In genomic region chr9:21146722-21147121, GRCm38 (mm10) we compare ENCODE assay signal across 8 mouse cellular contexts. TPM values are rescaled to one million over a fixed set of nuclear protein-coding genes. Genes with fewer than 3 reads are reported as not detected.
DNase-seq lines count a peak whose midpoint lies in the region; ATAC-seq and TF ChIP-seq lines count a peak whose summit lies in the region.

No protein-coding gene starts in this region.

- no peaks in the 10 kb centered on the region for H3K27me3 ChIP-seq in kidney, adult 2 months (replicated peaks; ENCODE audit: control insufficient read depth, insufficient read depth, low read length)
- no peaks in the 10 kb centered on the region for H3K27me3 ChIP-seq in liver, embryonic 13.5 days
- no peaks in the 10 kb centered on the region for H3K27me3 ChIP-seq in thymus, adult 2 months (ENCODE audit: control insufficient read depth, insufficient read depth, low read length)

- DNase-seq in kidney, adult 2 months = peak; percentile 51
- DNase-seq in kidney, adult 18-20 months = no peak
- peak; percentile 49 to 50 for DNase-seq in heart, postnatal 10 days
- no peak for DNase-seq in liver, embryonic 13.5 days
- DNase-seq in thymus, adult 2 months = peak; percentile 53
- DNase-seq in gastrocnemius, postnatal 36 days = no peak
- no peak for DNase-seq in frontal cortex, adult 2 months (ENCODE audit: extremely low spot score in 1 of 2, low spot score in 1 of 2)

- peak overlapping the region; percentile 85 for H3K4me2 ChIP-seq in liver, embryonic 13.5 days

- H3K4me3 ChIP-seq in kidney, adult 2 months (ENCODE audit: insufficient read depth, low read depth, low read length) = no peak overlapping the region
- peak overlapping the region; percentile 32 for H3K4me3 ChIP-seq in liver, embryonic 13.5 days (replicated peaks)
- H3K4me3 ChIP-seq in thymus, adult 2 months (ENCODE audit: control insufficient read depth, insufficient read depth, low read length) = peak overlapping the region; percentile 7; the same call in 1 of the 2 replicates

- no peak for TF ChIP-seq POLR2A in kidney, adult 2 months (IDR thresholded peaks at IDR 0.05; ENCODE audit: low read depth, low read length)
- no peak for TF ChIP-seq POLR2A in thymus, adult 2 months (IDR thresholded peaks at IDR 0.05; ENCODE audit: control insufficient read depth, extremely low read depth, insufficient read depth, low read length, poor library complexity)

- TF ChIP-seq CTCF in kidney, adult 2 months (conservative IDR thresholded peaks at IDR 0.05; ENCODE audit: insufficient read depth, insufficient read length, low read depth, low read length) = no peak
- no peak for TF ChIP-seq CTCF in thymus, adult 2 months (IDR thresholded peaks at IDR 0.05; ENCODE audit: borderline replicate concordance, control insufficient read depth, extremely low read depth, insufficient read depth, low read length, poor library complexity)

- H3K27ac ChIP-seq in kidney, adult 2 months (ENCODE audit: insufficient read depth, low read depth, low read length) = no peak overlapping the region
- H3K27ac ChIP-seq in liver, embryonic 13.5 days = peak overlapping the region; percentile 82; the same call in 1 of the 2 replicates
- H3K27ac ChIP-seq in thymus, adult 2 months (ENCODE audit: control insufficient read depth, insufficient read depth, low read length) = no peak overlapping the region

- WGBS in kidney, adult 2 months = 24% methylated on average over 10 of the region's 10 CpGs
- 26% methylated on average over 10 of the region's 10 CpGs for WGBS in liver, embryonic 13.5 days (ENCODE audit: insufficient replicate concordance)
- WGBS in thymus, adult 2 months = 10% methylated on average over 10 of the region's 10 CpGs

- peaks cover 16% of the 10 kb centered on the region; the same call in 1 of the 2 replicates for H3K4me1 ChIP-seq in kidney, adult 2 months (ENCODE audit: control insufficient read depth, insufficient read depth, low read length)
- H3K4me1 ChIP-seq in liver, embryonic 13.5 days (replicated peaks) = peaks cover 49% of the 10 kb centered on the region
- peaks cover 32% of the 10 kb centered on the region for H3K4me1 ChIP-seq in thymus, adult 2 months (replicated peaks; ENCODE audit: control insufficient read depth, insufficient read depth, low read length)

- H3K9ac ChIP-seq in liver, embryonic 13.5 days = peak overlapping the region; percentile 56

- H3K9me3 ChIP-seq in liver, embryonic 13.5 days (replicated peaks) = no peaks in the 10 kb centered on the region

- ATAC-seq in common myeloid progenitor, adult 5-6 weeks (replicated peaks; ENCODE audit: low read depth, poor library complexity, severe bottlenecking) = peak; percentile 88
- peak; percentile 30 for ATAC-seq in liver, embryonic 13.5 days (ENCODE audit: low read depth)

- no peaks in the 10 kb centered on the region; the same call in none of the 2 replicates for H3K36me3 ChIP-seq in kidney, adult 2 months (ENCODE audit: control insufficient read depth, insufficient read depth, low read length)
- peaks cover 56% of the 10 kb centered on the region for H3K36me3 ChIP-seq in liver, embryonic 13.5 days
- H3K36me3 ChIP-seq in thymus, adult 2 months (ENCODE audit: control insufficient read depth, insufficient read depth, low read length) = peaks cover 26% of the 10 kb centered on the region

- intact Hi-C loops in heart, postnatal 10 days (cut with DNase I) = no loop called here
- intact Hi-C loops in gastrocnemius, postnatal 36 days (cut with DNase I) = no loop called here

RNA-seq across cellular contexts. Expression of gene Cdc37, which starts 3.1 kb away (rescaled TPM):
- 53.1 and 72.6 TPM in 2 replicates for polyA plus RNA-seq in kidney, adult 2 months (2012; rRNA removed)
- total RNA-seq in common myeloid progenitor, adult 5-6 weeks (2017) = 348 and 349 TPM in 2 replicates
- total RNA-seq in heart, postnatal 10 days (2021) = 100 to 1,000 TPM; 167 to 169 TPM
- polyA plus RNA-seq in liver, embryonic 13.5 days (2015; fragmentation: Nextera tagmentation; extraction: Ambion mirVana) = 170 and 200 TPM in 2 replicates
- 91.1 and 92.5 TPM in 2 replicates for polyA plus RNA-seq in thymus, adult 2 months (2012; rRNA removed)
- total RNA-seq in gastrocnemius, postnatal 36 days (2021) = 100 to 1,000 TPM; 123 to 126 TPM
- polyA plus RNA-seq in frontal cortex, adult 2 months (2012; rRNA removed) = 175 and 217 TPM in 2 replicates

RNA-seq across cellular contexts. Expression of gene Tyk2, which starts 15.7 kb away (rescaled TPM):
- 17.0 and 19.0 TPM in 2 replicates for polyA plus RNA-seq in kidney, adult 2 months (2012; rRNA removed)
- 11.8 and 13.8 TPM in 2 replicates for total RNA-seq in common myeloid progenitor, adult 5-6 weeks (2017)
- 1 to 10 TPM; 8.9 to 9.5 TPM for total RNA-seq in heart, postnatal 10 days (2021)
- 6.2 and 7.2 TPM in 2 replicates for polyA plus RNA-seq in liver, embryonic 13.5 days (2015; fragmentation: Nextera tagmentation; extraction: Ambion mirVana)
- 50.7 and 51.1 TPM in 2 replicates for polyA plus RNA-seq in thymus, adult 2 months (2012; rRNA removed)
- total RNA-seq in gastrocnemius, postnatal 36 days (2021) = 1 to 10 TPM; 4.2 to 4.4 TPM
- 16.5 and 19.1 TPM in 2 replicates for polyA plus RNA-seq in frontal cortex, adult 2 months (2012; rRNA removed)

RNA-seq across cellular contexts. Expression of gene Pde4a, which starts 18.8 kb away (rescaled TPM):
- polyA plus RNA-seq in kidney, adult 2 months (2012; rRNA removed) = 7.8 and 9.0 TPM in 2 replicates
- 5.4 and 10.9 TPM in 2 replicates for total RNA-seq in common myeloid progenitor, adult 5-6 weeks (2017)
- 10 to 100 TPM; 21.3 to 28.2 TPM for total RNA-seq in heart, postnatal 10 days (2021)
- polyA plus RNA-seq in liver, embryonic 13.5 days (2015; fragmentation: Nextera tagmentation; extraction: Ambion mirVana) = 2.0 and 2.1 TPM in 2 replicates
- 6.1 and 6.8 TPM in 2 replicates for polyA plus RNA-seq in thymus, adult 2 months (2012; rRNA removed)
- 10 to 100 TPM; 42.2 to 53.9 TPM for total RNA-seq in gastrocnemius, postnatal 36 days (2021)
- polyA plus RNA-seq in frontal cortex, adult 2 months (2012; rRNA removed) = 95.2 and 96.2 TPM in 2 replicates

RNA-seq across cellular contexts. Expression of gene Raver1, which starts 54.9 kb away (rescaled TPM):
- polyA plus RNA-seq in kidney, adult 2 months (2012; rRNA removed) = 45.8 and 47.3 TPM in 2 replicates
- 30.2 and 38.9 TPM in 2 replicates for total RNA-seq in common myeloid progenitor, adult 5-6 weeks (2017)
- total RNA-seq in heart, postnatal 10 days (2021) = 10 to 100 TPM; 38.6 to 39.4 TPM
- polyA plus RNA-seq in liver, embryonic 13.5 days (2015; fragmentation: Nextera tagmentation; extraction: Ambion mirVana) = 18.4 and 27.0 TPM in 2 replicates
- polyA plus RNA-seq in thymus, adult 2 months (2012; rRNA removed) = 229 and 270 TPM in 2 replicates
- total RNA-seq in gastrocnemius, postnatal 36 days (2021) = 10 to 100 TPM; 13.8 to 17.9 TPM
- polyA plus RNA-seq in frontal cortex, adult 2 months (2012; rRNA removed) = 27.9 and 28.2 TPM in 2 replicates

RNA-seq across cellular contexts. Expression of gene Gm38431, which starts 54.9 kb away (rescaled TPM):
- polyA plus RNA-seq in kidney, adult 2 months (2012; rRNA removed) = 1.1 and 2.6 TPM in 2 replicates
- total RNA-seq in common myeloid progenitor, adult 5-6 weeks (2017) = 4.4 and 8.4 TPM in 2 replicates
- total RNA-seq in heart, postnatal 10 days (2021) = under 1 TPM; 0.64 to 0.77 TPM
- polyA plus RNA-seq in liver, embryonic 13.5 days (2015; fragmentation: Nextera tagmentation; extraction: Ambion mirVana) = 1.3 and 1.6 TPM in 2 replicates
- 13.5 and 18.0 TPM in 2 replicates for polyA plus RNA-seq in thymus, adult 2 months (2012; rRNA removed)
- 1 to 10 TPM; 1.6 TPM for total RNA-seq in gastrocnemius, postnatal 36 days (2021)
- 1.4 and 1.7 TPM in 2 replicates for polyA plus RNA-seq in frontal cortex, adult 2 months (2012; rRNA removed)

Comparison
In these comparisons a context has a peak if more than half of its experiments do, and no peak if none do; other contexts are left out.
1. DNase-seq: peak in kidney, adult 2 months (single experiment), heart, postnatal 10 days (2 of 2) and thymus, adult 2 months (single experiment); none in kidney, adult 18-20 months (single experiment), liver, embryonic 13.5 days (single experiment), gastrocnemius, postnatal 36 days (0 of 2) and frontal cortex, adult 2 months (0 of 2).